Mouse (Mus musculus): ENCODE measurements at regions not wholly inside any gene's neighbourhood (a gene's known extent, or its start where the extent isn't known, plus 50 kb on each side); places are given as distances from the start of the nearest gene placed in this dataset.

DNA sequence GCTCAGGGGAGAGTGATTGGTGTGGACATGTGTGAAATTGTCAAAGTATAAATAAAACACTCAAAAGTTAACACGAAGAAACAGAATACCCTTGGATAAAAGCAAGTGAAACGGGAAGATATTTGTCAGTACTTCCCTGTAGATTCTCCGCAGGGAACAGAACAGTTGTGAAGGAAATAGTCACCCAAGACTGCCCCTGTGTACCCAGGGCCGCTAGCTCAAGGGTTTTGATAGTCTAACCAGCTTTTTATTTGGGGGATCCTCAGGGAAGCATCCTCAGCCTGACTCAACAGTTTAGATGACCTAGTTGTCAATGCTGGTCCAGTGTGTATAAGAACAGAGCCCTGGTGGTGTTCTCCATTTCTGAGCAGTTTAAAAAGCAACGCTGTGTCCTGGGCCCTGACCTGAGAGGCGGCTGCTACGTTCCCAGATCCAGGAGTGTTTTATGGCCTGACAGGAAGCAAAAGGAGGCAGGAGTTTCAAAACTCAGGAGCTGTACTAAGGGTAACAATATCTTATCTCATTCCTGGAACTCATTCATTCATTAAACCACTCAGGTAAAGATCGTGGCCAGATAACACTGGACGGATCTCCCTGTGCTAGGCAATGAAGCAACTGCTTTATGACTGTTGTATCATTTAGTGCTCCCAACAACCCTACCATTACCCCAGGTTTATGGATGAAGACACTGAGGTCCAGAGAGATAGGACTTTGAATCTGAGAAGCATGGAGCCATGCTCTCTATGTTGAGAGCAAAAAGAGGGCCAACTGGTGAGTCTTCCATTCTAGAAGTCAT is 359.8 kb upstream of the Maf start:
- no peak for TF ChIP-seq GATA1 (IDR thresholded peaks at IDR 0.05; ENCODE audit: borderline replicate concordance, low read length)
- TF ChIP-seq FLI1 (IDR thresholded peaks at IDR 0.05; ENCODE audit: low read length) = no peak
